In genomic region chr11:75630645-75631229, GRCm38 (mm10) we compare ENCODE assay signal across 8 mouse cellular contexts. TPM values are rescaled to one million over a fixed set of nuclear protein-coding genes. Genes with fewer than 3 reads are reported as not detected.
DNase-seq lines count a peak whose midpoint lies in the region; ATAC-seq lines count a peak whose summit lies in the region.

Gene Inpp5k, plus strand, starts transcription at chr11:75630988.

- no peaks in the 10 kb centered on the region for H3K9me3 ChIP-seq in heart, embryonic 13.5 days
- H3K9me3 ChIP-seq in liver, embryonic 12.5 days (replicated peaks) = no peaks in the 10 kb centered on the region
- no peaks in the 10 kb centered on the region for H3K9me3 ChIP-seq in stomach, embryonic 15.5 days

- peak within 1 kb of the TSS; percentile 88 for H3K9ac ChIP-seq in heart, embryonic 13.5 days
- H3K9ac ChIP-seq in liver, embryonic 12.5 days = peak within 1 kb of the TSS; percentile 81
- peak within 1 kb of the TSS; percentile 60 for H3K9ac ChIP-seq in stomach, embryonic 15.5 days

- H3K4me3 ChIP-seq in brown adipose tissue, adult 24 weeks (ENCODE audit: insufficient read depth, low read depth, low read length) = peak within 1 kb of the TSS; percentile 77
- peak within 1 kb of the TSS; percentile 90 for H3K4me3 ChIP-seq in heart, embryonic 13.5 days
- peak within 1 kb of the TSS; percentile 83 for H3K4me3 ChIP-seq in liver, embryonic 12.5 days
- peak within 1 kb of the TSS; percentile 77 for H3K4me3 ChIP-seq in stomach, embryonic 15.5 days (replicated peaks)

- H3K4me1 ChIP-seq in brown adipose tissue, adult 24 weeks (ENCODE audit: control insufficient read depth, insufficient read depth, insufficient read length, low read length) = peaks cover 14% of the 10 kb centered on the region
- peaks cover 29% of the 10 kb centered on the region for H3K4me1 ChIP-seq in heart, embryonic 13.5 days
- H3K4me1 ChIP-seq in liver, embryonic 12.5 days = peaks cover 34% of the 10 kb centered on the region
- H3K4me1 ChIP-seq in stomach, embryonic 15.5 days = peaks cover 17% of the 10 kb centered on the region; the same call in 1 of the 2 replicates

- no peaks in the 10 kb centered on the region for H3K27me3 ChIP-seq in heart, embryonic 13.5 days (replicated peaks)
- H3K27me3 ChIP-seq in liver, embryonic 12.5 days (replicated peaks) = no peaks in the 10 kb centered on the region
- H3K27me3 ChIP-seq in stomach, embryonic 15.5 days (replicated peaks) = no peaks in the 10 kb centered on the region

- H3K27ac ChIP-seq in brown adipose tissue, adult 24 weeks (replicated peaks; ENCODE audit: low read depth, low read length) = peak within 1 kb of the TSS; percentile 66
- peak within 1 kb of the TSS; percentile 88 for H3K27ac ChIP-seq in heart, embryonic 13.5 days (replicated peaks)
- H3K27ac ChIP-seq in liver, embryonic 12.5 days = peak within 1 kb of the TSS; percentile 84
- peak within 1 kb of the TSS; percentile 76 for H3K27ac ChIP-seq in stomach, embryonic 15.5 days

- peak; percentile 98 for ATAC-seq in heart, embryonic 13.5 days (ENCODE audit: extremely low read depth, insufficient number of reproducible peaks, low FRiP score, low TSS enrichment)
- peak; percentile 100 for ATAC-seq in liver, embryonic 12.5 days
- peak; percentile 100 for ATAC-seq in stomach, embryonic 15.5 days (ENCODE audit: insufficient read depth, low FRiP score, low read depth)

- DNase-seq in CD4-positive, CD25-positive, alpha-beta regulatory T cell, adult 2 months (ENCODE audit: low read depth, low spot score) = peak; percentile 99
- peak; percentile 81 for DNase-seq in fat pad, adult 2 months (ENCODE audit: extremely low read depth, low read depth, low spot score)
- DNase-seq in kidney, postnatal 10 days = peak; percentile 97
- DNase-seq in natural killer cell, adult 2 months (ENCODE audit: low spot score in 2 of 2) = peak; percentile 94 to 95

- H3K4me2 ChIP-seq in heart, embryonic 13.5 days = peak within 1 kb of the TSS; percentile 95
- peak within 1 kb of the TSS; percentile 74 for H3K4me2 ChIP-seq in liver, embryonic 12.5 days
- peak within 1 kb of the TSS; percentile 83 for H3K4me2 ChIP-seq in stomach, embryonic 15.5 days

- peaks cover 55% of the 10 kb centered on the region for H3K36me3 ChIP-seq in heart, embryonic 13.5 days
- H3K36me3 ChIP-seq in liver, embryonic 12.5 days = peaks cover 52% of the 10 kb centered on the region
- peaks cover 17% of the 10 kb centered on the region for H3K36me3 ChIP-seq in stomach, embryonic 15.5 days

- under 1% methylated on average over 53 of the region's 53 CpGs for WGBS in heart, embryonic 13.5 days
- WGBS in liver, embryonic 12.5 days (ENCODE audit: insufficient replicate concordance) = under 1% methylated on average over 53 of the region's 53 CpGs
- WGBS in stomach, embryonic 15.5 days = under 1% methylated on average over 53 of the region's 53 CpGs

RNA-seq across cellular contexts. Expression of gene Inpp5k, which starts in this region (rescaled TPM):
- 19.1 and 24.1 TPM in 2 replicates for polyA plus RNA-seq in brown adipose tissue, adult 24 weeks (2012; ENCODE audit: insufficient read depth, insufficient read length, missing spikeins)
- polyA plus RNA-seq in heart, embryonic 13.5 days (2015; fragmentation: Nextera tagmentation; extraction: Ambion mirVana) = 18.9 and 20.9 TPM in 2 replicates
- polyA plus RNA-seq in liver, embryonic 12.5 days (2016; fragmentation: Nextera tagmentation; extraction: Ambion mirVana) = 15.0 and 15.8 TPM in 2 replicates
- polyA plus RNA-seq in stomach, embryonic 15.5 days (2015; fragmentation: Nextera tagmentation; extraction: Ambion mirVana) = 18.9 and 20.2 TPM in 2 replicates

Comparison
In these comparisons a context has a peak if more than half of its experiments do, and no peak if none do; other contexts are left out.
1. Peak in every context shown above with its lines: DNase-seq, ATAC-seq, H3K4me3 ChIP-seq and H3K27ac ChIP-seq.